Mouse (Mus musculus) thymus, postnatal 0 days (tissue): Measurements from ENCODE around the gene Emilin2. TPM values are rescaled to one million over a fixed set of nuclear protein-coding genes. Genes with fewer than 3 reads are reported as not detected.

Experiments used
- DNase-seq: peaks from one replicate; pipeline ENCODE4 v3.0.0-alpha.2; 2015; ENCODE audit warnings: low spot score
- polyA plus RNA-seq: library from polyadenylated mRNA; unstranded; fragments of >200 nt; fragmentation: Nextera tagmentation; extraction: Ambion mirVana; gene quantifications from 2 replicates; pipeline ENCODE4 v1.2.1, GENCODE M21; 2015

The Emilin2 gene
- polyA plus RNA-seq, 1 experiment from 2014 or later, result 3.2 TPM

DNA sequence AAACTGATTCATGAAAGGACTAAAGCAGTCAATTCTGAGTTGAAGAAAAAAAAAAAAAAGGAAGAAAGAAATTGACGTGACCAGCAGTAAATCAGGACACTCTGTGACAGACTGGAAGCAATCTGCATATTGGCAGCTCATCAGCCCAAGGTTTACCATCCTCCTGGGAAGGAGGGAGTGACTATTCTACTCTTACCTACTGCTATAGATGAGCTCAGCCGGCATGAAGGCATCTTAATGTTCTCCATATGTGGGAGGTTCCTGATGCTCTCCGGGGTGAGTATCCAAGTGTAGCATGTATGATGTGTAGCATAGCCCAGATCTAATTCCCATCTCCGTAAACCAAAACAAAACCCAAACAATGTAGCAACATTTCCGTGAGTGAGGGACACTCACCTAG is 10.4 kb downstream of the Emilin2 start:
- DNase-seq, result no peak

DNA sequence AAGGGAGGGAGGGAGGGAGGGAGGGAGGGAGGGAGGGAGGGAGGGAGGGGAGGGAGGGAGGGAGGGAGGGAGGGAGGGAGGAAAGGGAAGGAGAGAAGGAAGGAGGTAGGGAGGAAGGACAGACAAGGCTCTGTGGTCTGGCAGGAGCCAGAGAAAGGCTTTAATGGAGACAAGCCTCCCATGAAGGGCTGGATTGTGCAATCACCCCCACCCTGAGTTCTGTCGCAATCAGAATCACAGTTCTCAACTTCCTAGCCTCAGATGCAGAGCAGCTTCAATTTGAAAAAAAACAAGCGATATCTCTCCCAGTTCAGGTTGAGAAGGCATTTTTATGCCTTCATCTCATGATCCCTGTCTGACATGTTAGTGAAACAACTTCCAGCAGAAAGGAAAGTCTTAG is 11.4 kb downstream of the Emilin2 start:
- DNase-seq, result no peak

DNA sequence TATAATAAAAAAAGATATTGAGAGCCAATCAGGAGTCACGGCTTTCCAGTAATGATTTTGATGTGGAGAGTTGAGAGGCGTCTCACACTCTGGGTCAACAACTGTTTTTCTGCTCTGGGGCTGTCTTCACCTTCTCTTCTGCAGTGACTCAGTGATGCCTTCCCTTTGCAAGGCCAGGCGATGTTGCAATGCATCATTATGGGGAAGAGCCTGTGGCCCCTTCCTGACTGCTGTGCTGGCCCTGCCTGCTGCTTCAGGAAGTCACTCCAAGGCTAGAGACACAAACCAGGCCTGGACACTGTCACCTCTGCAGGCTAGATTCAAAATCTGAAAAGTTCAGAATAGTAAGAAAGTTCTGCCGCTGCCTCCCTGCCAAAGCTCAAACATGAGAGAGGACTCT is 11.9 kb downstream of the Emilin2 start:
- DNase-seq, result no peak

DNA sequence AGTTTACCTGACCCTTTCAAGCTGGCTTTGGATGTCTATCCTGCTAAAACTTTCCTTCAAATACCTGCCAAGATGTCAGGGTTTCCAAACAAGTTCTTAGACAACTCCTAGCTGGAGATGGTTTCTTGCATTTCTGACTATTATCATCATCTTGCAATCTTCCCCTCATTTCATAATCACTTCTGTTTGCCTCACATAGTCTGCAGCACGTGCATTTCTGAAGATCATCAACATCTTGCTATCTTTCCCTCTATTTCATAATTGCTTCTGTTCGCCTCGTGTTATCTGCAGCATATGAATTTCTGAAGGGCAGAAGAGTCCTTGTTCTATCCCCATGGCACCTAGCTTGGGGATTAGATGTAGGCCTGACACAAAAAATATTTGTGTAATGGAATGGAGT is 17.2 kb downstream of the Emilin2 start:
- DNase-seq, result no peak

DNA sequence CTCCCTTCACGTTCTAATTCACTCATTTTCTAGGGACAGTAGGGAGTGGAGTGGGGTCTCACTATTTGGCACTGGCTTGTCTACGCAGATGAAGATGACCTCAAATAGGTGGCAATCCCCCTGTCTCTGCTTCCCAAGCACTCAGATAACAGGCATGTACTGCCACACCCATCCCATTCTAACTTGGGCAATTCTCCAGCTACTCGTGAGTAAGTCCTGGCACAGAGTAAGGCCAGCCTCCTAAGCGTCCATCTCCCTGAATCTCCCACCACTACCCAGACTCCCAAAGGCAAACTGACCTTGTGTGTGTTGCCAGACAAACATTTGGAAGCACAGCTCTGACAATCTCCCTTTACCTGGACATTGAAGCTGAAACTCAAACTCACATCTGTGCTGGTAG is 18.9 kb downstream of the Emilin2 start:
- DNase-seq, result no peak

DNA sequence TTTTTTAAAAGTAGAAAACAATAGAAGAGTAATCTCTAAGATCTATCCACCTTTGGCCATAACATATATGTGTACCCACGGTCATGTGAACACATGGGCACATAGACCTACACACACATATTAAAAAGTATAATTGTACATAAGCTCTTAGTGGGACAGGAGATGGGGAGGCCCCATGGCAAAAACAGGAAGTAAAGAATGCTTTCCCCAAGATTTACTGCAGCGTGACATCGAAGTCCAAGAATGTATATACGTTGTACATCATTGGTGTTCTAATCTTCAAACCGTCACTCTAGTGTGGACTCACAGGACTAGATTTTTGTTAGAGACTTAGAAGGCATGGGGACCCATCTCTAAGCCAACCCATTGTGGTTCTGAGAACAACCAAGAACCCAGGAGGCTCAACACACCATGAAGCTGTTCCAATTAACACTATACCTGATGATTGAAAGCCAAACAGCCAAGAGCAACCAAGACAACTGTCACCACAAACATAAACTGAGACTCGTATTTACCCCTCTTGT is 19.8 kb downstream of the Emilin2 start:
- no peak for DNase-seq

DNA sequence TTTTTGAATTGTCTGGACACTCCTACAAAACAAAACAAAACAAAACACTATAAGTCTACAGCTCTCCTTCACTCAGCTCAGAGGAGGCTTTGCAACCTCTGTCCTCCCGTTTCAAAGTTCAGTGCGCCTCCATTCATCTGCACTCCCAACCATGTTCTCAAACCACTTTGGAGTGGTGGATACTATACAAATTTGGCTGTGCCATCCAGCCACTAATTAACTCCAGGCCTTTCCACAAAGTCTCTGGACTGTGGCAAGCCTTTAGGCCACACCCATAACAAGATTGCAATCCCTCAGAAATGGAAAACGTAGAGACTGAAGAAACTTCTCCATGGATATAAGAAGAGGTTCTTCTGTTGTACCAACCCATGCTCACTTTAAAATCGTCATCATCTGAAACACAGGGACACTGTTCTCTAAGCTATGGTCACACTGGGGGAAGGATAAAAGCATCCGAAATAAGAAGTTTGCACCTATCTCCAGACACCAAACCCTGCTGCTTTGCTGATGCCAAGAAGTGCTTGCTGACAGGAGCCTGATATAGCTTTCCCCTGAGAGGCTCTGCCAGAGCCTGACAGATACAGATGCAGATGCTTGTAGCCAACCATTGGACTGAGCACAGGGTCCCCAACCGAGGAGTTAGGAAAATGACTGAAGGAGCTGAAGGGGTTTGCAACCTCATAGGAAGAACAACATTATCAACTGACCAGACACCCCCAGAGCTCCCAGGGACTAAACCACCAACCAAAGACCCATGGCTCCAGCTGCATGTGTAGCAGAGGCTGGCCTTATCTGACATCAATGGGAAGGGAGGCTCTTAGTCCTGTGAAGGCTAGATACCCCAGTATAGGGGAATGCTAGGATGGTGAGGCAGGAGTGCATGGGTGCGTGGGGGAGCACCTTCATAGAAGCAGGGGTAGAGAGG is 21.0 kb downstream of the Emilin2 start:
- no peak for DNase-seq

DNA sequence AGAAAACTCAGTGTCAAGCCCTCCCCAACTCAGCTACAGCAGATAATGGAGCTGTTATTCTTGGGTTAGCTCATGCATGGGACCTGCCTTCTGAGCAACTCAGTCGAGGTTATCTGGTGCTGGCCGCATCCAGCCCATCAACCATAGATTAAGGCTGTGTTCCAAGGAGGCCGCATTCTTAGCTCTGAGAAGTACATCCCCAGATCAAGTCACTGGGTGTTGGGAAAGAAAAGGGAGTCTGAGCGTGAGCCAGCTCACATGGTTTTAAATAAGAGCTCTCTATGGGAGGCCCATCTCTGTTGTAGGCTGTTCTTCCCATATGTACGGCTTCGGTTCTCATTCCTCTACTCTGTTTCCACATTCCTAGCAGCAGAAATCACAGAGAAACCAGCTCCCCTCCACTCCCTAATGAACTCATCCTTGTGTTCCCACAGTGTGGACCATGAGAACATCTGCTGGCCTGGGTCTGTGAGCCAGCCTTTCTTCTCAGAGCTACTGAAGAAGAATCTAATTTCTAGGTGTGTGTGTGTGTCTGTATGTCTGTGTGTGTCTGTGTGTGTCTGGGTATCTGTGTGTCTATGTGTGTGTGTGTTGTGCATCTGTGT is 22.1 kb downstream of the Emilin2 start:
- DNase-seq, result no peak

DNA sequence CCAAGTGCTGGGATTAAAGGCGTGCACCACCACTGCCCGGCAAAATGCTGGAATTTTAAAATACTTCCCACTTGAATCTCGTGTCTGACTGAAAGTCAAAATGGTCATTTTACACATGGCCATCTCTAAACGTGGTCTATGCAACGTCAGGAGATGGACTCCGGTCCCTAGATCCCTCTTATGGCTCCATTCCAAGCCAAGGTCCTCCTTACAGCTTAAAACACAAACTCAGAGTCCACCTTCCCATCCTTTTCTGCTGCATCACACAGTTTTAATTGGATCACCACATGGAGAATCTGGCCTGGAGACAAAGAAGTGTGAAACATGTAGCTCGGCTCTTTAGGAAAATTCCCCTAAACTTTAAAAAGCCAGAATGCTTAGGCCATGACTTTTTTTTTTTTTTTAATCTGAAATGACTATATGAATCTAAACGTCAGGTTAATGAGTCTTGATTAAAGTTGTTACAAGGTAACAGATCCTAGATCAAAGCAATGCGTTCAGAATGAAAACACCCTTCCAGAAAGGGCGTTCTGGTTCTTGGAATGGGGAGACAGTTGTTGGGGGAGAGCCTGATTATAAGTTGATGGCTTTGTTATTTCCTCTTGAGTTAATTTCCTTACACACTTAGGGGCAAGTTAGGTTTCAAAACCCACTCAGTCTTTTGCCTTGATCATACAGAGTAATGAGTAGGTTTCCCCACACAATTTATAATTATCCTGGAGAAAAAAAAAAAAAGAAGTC is 22.8 kb downstream of the Emilin2 start:
- DNase-seq, result no peak

DNA sequence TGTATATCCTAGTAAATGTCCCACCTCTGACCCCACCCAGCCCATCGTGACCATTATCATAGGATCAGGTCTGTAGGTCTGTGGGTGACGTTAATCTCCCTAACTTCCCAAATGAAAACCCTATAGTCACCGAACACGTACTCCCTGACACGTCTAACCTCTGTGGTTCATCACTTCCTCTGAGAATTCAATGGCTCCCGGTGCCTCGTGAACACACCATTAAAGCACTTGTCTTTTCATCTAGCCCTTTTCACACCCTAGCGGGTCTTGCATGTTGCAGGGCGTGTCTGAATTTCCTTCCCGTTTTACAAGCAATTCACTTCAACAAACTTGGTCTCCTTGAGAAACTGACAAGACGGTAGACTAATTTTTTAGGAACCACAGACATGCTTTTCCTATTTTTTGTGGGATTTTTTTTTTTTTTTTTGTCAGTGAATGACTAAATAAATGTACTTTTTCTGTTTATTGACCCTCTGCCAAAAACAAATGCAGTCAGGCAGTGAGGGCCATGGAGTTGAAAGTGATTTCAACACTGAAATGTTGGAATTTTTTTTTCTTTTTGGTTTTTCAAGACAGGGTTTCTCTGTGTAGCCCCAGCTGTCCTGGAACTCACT is 23.5 kb downstream of the Emilin2 start:
- DNase-seq, result no peak

DNA sequence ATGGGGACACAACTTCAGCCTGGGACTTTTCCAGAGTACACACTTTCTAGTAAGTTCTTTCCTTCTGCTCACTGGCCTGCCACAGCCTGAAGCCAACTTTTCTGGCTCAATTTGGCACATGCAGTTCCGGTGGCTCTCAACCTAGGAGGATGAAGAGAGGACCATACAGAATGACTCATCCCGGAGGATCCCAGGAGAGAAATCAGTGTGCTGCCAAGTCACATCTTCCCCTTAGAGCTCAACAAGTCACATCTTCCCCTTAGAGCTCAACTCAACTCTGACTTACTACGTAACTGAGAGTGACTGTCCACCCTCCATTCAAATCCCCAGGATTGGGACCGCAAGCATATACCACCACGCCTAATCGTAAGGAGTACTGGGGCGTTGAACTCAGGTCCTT is 24.2 kb downstream of the Emilin2 start:
- DNase-seq, result no peak

DNA sequence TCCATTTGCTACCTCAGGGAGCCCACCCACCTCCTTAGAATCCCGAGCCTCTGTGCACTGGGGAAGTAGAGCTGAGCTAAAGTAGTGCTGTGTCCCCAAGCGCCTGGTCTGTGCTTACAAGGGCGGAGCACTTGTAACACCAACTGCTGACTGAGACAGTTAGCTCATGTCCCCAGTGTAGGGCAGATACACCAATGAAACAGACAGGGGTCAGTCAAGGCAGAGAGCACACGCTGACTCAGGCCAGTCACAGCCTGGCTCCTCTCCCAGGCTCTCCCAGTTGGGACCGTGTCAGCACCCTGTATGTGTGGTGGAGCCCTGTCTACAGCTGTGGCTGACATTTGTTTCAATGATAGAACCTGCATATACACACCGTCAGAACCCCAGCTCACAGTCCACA is 25.8 kb downstream of the Emilin2 start:
- DNase-seq, result no peak

DNA sequence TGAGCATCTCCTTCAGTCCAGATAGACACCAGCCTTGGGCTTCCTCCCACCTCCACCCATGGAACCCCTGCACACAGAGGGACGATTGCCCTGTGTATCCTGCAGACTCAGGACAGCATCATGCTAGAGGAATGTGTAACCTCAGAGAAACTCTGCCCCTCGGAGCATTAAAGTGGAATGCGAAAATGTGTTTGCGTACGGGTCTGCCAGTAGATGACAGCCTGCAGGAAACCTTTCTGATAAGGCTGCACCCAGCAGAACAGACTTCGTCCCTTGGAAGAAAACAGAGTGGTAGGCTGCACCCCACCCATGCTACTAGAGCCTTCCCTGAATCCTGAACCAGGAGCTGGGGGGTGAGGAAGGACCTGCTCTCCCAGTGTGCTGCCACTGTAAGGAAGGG is 26.9 kb downstream of the Emilin2 start:
- DNase-seq, result no peak

DNA sequence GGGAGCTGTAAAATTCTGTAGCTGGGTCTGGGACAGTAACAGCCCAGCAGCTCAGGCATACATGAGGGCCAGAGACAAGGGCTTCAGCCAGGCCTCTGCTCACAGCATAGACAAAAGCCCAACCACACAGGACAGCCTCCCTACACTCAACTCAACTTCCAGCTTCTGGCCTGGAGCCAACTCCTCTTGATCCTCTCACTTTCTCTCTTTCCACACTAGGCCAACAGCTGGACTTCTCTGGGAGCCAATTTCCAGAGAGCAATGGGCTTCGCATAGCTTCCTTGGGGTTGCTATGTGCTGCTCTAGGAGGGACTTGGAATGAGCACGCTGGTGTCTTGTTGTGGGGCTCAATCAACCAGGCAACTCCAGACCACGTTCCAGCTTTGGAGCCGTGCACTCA is 28.5 kb downstream of the Emilin2 start:
- DNase-seq, result no peak

DNA sequence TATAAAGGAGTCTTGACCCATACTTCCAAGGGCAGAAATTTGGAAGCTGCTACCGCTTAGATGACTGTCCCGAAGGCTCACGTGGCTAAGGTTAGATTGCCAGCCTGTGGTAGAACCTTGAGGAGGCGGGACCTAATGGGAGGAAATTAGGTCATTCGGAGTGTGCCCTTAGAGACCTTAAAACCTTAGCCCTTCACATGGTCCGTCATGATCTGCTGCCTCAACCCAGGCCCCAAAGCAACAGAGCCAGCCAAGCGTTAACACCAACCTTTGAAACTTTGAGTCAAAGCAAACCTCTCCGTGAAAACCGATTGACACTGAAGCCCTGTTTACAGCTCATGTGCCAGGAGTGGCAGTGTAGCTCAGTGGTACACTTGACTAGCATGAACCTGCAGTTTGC is 29.1 kb downstream of the Emilin2 start:
- no peak for DNase-seq

DNA sequence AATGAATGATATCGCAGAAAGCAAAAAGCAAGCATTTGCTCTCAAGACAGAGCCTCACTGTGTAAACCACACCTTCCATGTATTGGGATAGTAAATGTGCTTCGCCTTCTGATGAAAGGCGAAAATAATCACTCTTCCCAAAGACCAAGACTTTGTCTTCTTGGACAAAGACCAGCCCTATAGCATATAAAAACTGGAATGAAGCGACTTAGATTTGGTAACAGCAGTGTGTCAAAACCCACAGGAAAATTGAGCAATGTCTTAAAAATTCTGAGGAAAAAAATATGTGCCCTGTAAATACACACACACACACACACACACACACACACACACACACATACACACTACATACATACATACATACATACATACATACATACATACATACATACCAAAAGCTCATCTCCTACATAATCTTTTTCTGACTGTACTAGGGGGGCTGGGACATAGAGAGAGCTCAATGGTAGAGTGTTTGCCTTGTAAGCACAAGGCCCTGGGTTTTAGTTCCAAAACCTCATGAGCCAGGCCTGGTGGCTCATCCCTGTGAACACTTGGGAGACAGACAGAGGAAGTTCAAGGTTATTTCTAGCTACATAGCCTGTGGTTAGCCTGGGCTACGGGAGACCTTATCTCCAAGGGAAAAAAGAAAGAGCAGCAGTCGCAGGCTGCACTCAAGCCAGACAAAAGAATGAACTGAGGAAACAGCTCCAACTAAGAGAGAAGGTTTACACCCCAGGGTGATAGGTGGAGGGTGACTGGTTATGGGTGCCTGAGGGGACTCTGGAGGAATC is 33.9 kb downstream of the Emilin2 start:
- DNase-seq, result no peak

DNA sequence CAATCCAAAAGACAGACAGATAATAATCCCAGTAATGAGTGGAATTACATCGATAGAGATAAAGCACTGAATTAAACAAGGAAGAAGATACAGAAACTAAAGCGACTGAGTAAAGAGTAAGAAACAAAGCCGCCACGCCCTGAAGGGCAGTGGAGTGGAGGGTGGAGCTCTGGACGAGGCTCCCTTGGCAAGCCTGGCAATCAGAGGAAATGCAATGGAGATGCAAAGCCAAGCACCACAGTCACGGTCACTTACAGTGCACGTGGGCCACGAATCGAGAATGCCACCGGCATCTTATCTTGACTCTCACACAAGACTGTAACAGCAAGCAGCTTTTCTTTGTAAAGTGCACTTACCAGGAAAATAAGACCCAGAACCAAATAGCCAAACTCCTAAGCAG is 35.0 kb downstream of the Emilin2 start:
- no peak for DNase-seq

DNA sequence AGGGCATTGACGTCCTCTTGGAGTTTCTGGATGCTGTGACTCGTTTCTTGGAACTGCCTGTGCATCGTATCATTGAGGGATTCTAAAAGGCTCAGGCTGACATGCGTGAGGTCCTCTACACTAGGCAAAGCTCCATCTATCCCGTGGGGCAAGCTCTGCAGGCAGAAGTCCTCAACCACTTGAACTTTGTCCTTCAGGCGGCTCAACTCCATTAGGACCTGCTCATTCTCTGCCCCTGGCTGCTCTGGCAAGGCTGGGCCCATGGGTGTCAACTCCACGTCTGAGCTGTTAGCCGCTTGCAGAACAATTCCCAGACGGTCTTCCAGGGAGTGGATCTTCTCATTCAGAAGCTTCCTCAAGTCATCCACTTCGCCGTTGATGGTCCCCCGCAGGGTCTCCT is 37.9 kb downstream of the Emilin2 start:
- no peak for DNase-seq

DNA sequence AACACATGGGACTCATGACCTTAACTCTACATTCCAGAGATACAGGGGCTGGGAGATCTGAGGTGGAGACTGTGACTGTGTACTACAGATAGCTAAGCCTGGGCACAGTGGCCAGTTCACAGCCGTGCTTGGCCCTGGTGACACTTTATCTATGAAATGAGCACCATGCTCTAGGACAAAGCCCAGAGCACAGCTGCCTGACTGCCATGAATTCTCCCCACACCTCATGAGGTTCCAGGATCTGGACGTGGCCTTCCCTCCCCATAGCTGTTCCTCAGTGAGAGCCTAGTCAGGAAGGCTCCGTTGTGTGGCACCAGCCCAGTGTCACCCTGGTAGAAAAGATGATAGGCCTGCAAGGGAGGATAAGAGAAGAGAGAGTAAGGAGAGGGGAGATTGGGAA is 43.2 kb downstream of the Emilin2 start:
- no peak for DNase-seq

DNA sequence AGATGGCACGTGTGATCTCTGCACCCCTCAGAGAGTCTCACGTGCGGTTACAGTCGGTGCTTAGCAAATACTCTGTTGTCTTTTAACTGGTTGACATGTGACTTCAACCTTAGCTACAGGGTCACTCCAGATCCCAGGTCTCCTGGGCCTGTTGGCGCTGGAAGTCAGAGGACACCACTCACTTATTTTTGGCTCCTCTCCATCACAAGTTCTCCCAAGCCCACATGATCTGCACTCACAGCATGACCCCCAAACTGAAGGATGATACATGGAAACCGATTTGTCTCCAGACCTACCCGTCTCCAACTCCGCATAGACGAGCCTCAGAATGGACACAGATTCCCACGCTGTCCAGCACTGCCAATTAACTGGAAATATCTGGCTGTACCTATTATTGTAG is 43.6 kb downstream of the Emilin2 start:
- no peak for DNase-seq

DNA sequence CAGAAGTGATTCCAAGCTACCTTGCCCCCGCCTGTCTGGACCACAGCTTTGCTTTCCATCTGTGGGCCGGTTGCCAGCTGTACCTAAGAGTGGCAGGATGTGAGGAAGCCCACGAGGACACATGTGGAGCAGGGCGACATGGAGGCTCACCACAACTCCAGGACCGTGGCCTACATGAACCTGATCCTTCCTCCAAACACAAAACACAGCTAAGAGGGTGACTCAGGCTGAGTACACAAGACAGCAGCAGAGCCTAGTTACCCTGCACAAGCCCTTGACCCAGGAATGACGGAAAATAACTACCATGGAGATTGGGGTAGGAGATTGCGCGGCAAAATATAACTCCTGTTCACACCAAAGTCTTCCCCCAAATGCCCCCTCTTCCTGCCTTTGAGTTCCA is 44.4 kb downstream of the Emilin2 start:
- DNase-seq, result no peak
